Mouse (Mus musculus): Measurements from ENCODE around the gene Ablim2. TPM values are rescaled to one million over a fixed set of nuclear protein-coding genes. Genes with fewer than 3 reads are reported as not detected.

The Ablim2 gene
- polyA plus RNA-seq, 1 experiment from 2014 or later: not detected

GRCm38 (mm10) chr5:35920557-35920956 lies 162.9 kb downstream of the Ablim2 start:
- no peak overlapping the region for H3K27ac ChIP-seq
- H3K4me3 ChIP-seq: no peak overlapping the region

DNA sequence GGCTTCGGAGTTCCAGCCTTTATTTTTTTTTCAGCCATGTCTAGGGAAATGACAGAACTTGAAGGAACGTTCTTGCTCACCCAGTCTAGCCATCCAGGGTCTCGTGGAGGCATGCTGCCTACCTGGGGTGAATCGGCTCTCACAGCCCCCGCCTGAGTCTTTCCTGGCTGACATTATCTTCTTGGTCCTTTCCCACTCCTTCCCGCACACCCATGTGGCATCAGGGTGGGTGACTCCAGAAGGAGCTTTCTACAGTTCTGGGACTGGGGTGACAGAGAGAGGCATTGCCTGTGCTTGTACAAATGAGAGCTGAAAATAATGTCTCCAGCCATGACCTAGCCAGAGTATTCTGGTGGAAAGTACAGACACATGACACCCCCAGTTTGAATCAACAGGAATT lies 163.5 kb downstream of the Ablim2 start:
- Histone ChIP-seq H3K4me3 (no peak overlapping the region), H3K27me3 (ENCODE audit: poor library complexity, severe bottlenecking) (no peaks in the 10 kb centered on the region), H3K27ac (peak overlapping the region; percentile 72), H3K9me3 (no peaks in the 10 kb centered on the region), H3K36me3 (replicated peaks) (no peaks in the 10 kb centered on the region), H3K4me1 (peaks cover 90% of the 10 kb centered on the region)
- WGBS: 87% methylated on average over 6 of the region's 6 CpGs
- DNase-seq (ENCODE audit: extremely low spot score, low spot score): no peak

More at GRCm38 (mm10) chr5:35920557-35920956, 162.9 kb downstream of the Ablim2 start:
- Histone ChIP-seq H3K4me1 (peaks cover 89% of the 10 kb centered on the region), H3K9me3 (no peaks in the 10 kb centered on the region), H3K27me3 (ENCODE audit: poor library complexity, severe bottlenecking) (no peaks in the 10 kb centered on the region), H3K36me3 (replicated peaks) (no peaks in the 10 kb centered on the region)
- DNase-seq (ENCODE audit: extremely low spot score, low spot score): no peak

DNA sequence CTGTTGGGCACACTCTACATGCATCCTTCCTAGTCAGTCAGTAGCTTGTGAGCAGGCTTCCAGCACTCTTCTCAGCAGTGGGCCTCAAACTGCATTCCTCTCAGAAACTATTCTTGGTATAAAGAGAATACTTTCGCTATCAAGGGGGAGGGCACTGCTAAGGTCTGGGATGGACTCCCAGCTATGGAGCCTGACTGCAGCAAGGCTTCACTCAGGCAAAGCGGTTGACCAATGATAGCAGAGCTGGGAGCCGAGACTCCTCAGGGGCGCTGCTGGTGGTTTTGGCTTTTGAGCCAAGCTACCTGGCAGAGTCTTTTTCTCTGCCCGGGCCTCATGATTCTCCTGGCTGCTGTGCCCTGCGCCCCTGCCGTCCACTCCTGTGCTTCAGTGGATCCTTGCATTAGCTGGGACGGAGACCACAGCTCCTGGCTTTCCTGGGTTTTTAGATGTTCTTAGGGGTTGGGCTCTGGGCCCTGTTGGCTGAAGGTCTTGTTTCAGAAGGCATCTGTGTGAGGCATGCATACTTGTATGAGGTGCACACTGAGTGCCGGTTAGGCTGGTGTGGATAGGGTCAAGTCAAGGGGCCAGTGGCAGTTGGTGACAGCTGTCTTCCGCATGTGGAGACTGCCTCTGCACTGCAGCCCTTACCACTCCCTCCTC lies 164.0 kb downstream of the Ablim2 start:
- H3K27ac ChIP-seq: peak overlapping the region; percentile 72
- no peaks in the 10 kb centered on the region for H3K9me3 ChIP-seq
- DNase-seq (ENCODE audit: extremely low spot score, low spot score): peak; percentile 37
- no peaks in the 10 kb centered on the region for H3K36me3 ChIP-seq (replicated peaks)
- WGBS: 52% methylated on average over 10 of the region's 10 CpGs
- H3K4me1 ChIP-seq: peaks cover 91% of the 10 kb centered on the region
- H3K27me3 ChIP-seq (ENCODE audit: poor library complexity, severe bottlenecking): no peaks in the 10 kb centered on the region
- no peak overlapping the region for H3K4me3 ChIP-seq

DNA sequence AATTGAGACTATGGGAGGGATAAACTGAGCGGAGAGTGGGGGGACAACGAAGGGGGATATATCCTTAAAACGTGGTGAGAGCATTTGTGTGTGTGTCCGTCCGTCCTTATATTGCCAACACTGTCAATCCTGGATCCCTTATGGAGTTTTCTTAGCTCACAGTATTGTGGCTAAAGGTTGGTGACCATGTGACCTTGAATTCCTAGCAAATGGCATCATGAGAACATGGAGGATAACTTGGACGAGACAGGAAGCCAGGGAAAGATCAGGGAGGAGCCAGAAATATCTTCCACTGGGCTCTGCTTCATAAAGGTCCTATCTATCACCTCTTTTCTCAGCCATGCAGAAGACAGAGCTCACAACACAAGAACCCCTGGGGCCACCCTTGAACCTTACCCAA lies 165.8 kb downstream of the Ablim2 start:
- DNase-seq (ENCODE audit: extremely low spot score, low spot score): no peak
- H3K4me1 ChIP-seq: peaks cover 91% of the 10 kb centered on the region
- H3K9me3 ChIP-seq: no peaks in the 10 kb centered on the region
- 90% methylated on average over 6 of the region's 6 CpGs for WGBS
- H3K4me3 ChIP-seq: no peak overlapping the region
- no peaks in the 10 kb centered on the region for H3K36me3 ChIP-seq (replicated peaks)
- no peaks in the 10 kb centered on the region for H3K27me3 ChIP-seq (ENCODE audit: poor library complexity, severe bottlenecking)
- no peak overlapping the region for H3K27ac ChIP-seq

DNA sequence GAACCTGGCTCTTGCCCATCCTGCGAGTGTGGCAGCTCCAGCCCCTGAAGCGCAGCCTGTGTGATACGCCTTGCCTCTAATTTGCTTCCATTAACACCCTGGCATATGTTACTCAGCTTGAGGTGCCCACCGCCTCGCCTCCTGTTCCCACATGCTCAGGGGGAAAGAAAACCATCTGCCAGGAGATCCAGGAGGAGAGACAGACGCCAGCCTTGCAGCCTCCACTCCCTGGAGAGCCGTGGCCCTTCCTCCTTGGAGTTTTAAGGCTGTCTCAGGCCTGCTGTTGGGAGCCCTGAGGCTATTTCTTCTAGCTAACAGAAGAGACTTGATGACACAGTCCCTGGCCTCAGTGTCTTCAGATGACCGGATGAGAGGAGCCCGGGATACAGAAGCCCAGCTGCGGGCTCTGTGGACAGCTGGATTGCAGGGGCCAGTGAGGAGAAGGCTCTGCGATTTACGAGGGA lies 167.5 kb downstream of the Ablim2 start:
- Histone ChIP-seq H3K4me1 (peaks cover 73% of the 10 kb centered on the region), H3K27me3 (ENCODE audit: poor library complexity, severe bottlenecking) (no peaks in the 10 kb centered on the region), H3K9me3 (no peaks in the 10 kb centered on the region), H3K36me3 (replicated peaks) (no peaks in the 10 kb centered on the region), H3K27ac (peak overlapping the region; percentile 66), H3K4me3 (no peak overlapping the region)
- WGBS: 63% methylated on average over 12 of the region's 12 CpGs
- no peak for DNase-seq (ENCODE audit: extremely low spot score, low spot score)

- no peak for DNase-seq (ENCODE audit: extremely low spot score, low spot score)
Measured at GRCm38 (mm10) chr5:35926511-35926910, 168.8 kb downstream of the Ablim2 start.

GRCm38 (mm10) chr5:35931296-35931695 lies 173.6 kb downstream of the Ablim2 start:
- WGBS: 79% methylated on average over 5 of the region's 5 CpGs

More at GRCm38 (mm10) chr5:35926511-35926910, 168.8 kb downstream of the Ablim2 start:
- H3K9me3 ChIP-seq: no peaks in the 10 kb centered on the region
- no peak overlapping the region for H3K4me3 ChIP-seq
- H3K36me3 ChIP-seq (replicated peaks): no peaks in the 10 kb centered on the region
- peaks cover 62% of the 10 kb centered on the region for H3K4me1 ChIP-seq
- H3K27me3 ChIP-seq (ENCODE audit: poor library complexity, severe bottlenecking): no peaks in the 10 kb centered on the region
- 91% methylated on average over 8 of the region's 8 CpGs for WGBS
- peak overlapping the region; percentile 32; the same call in 1 of the 2 replicates for H3K27ac ChIP-seq

GRCm38 (mm10) chr5:35933059-35933458 lies 175.4 kb downstream of the Ablim2 start:
- Histone ChIP-seq H3K4me1 (peaks cover 31% of the 10 kb centered on the region), H3K4me3 (no peak overlapping the region), H3K36me3 (replicated peaks) (peaks cover 6% of the 10 kb centered on the region), H3K9me3 (no peaks in the 10 kb centered on the region), H3K27ac (no peak overlapping the region), H3K27me3 (ENCODE audit: poor library complexity, severe bottlenecking) (no peaks in the 10 kb centered on the region)
- WGBS: 84% methylated on average over 10 of the region's 10 CpGs
- no peak for DNase-seq (ENCODE audit: extremely low spot score, low spot score)

More at GRCm38 (mm10) chr5:35931296-35931695, 173.6 kb downstream of the Ablim2 start:
- Histone ChIP-seq H3K9me3 (no peaks in the 10 kb centered on the region), H3K27me3 (ENCODE audit: poor library complexity, severe bottlenecking) (no peaks in the 10 kb centered on the region), H3K27ac (no peak overlapping the region), H3K4me1 (peaks cover 42% of the 10 kb centered on the region), H3K36me3 (replicated peaks) (peaks cover 6% of the 10 kb centered on the region), H3K4me3 (no peak overlapping the region)
- no peak for DNase-seq (ENCODE audit: extremely low spot score, low spot score)

Other genes with a start within 250 kb of the Ablim2 start
- gene Cpz, start 232.2 kb upstream of the Ablim2 start, polyA plus RNA-seq (2016; fragmentation: Nextera tagmentation; extraction: Ambion mirVana): 4.6 and 5.3 TPM in 2 replicates
- 9.2 and 10.0 TPM in 2 replicates for gene Trmt44, start 182.8 kb upstream of the Ablim2 start, polyA plus RNA-seq (2016; fragmentation: Nextera tagmentation; extraction: Ambion mirVana)
- gene Acox3, start 174.8 kb upstream of the Ablim2 start, polyA plus RNA-seq (2016; fragmentation: Nextera tagmentation; extraction: Ambion mirVana): 10.3 and 10.8 TPM in 2 replicates
- gene Htra3, start 78.1 kb upstream of the Ablim2 start, polyA plus RNA-seq (2016; fragmentation: Nextera tagmentation; extraction: Ambion mirVana): 3.1 and 3.6 TPM in 2 replicates
- gene Sh3tc1, start 17.9 kb upstream of the Ablim2 start, polyA plus RNA-seq (2016; fragmentation: Nextera tagmentation; extraction: Ambion mirVana): 3.9 and 4.5 TPM in 2 replicates
- 12.8 and 14.3 TPM in 2 replicates for gene Afap1, start 135.4 kb downstream of the Ablim2 start, polyA plus RNA-seq (2016; fragmentation: Nextera tagmentation; extraction: Ambion mirVana)